Mouse (Mus musculus) cerebellum, adult 2 months (tissue): ENCODE data around the gene Lrp1. TPM values are rescaled to one million over a fixed set of nuclear protein-coding genes. Genes with fewer than 3 reads are reported as not detected.

ENCODE experiments used
- DNase-seq, 2 experiments: peaks; one replicate each; pipeline ENCODE4 v3.0.0; 2021
- H3K27ac ChIP-seq: fragments of 200-500 bp; 2 replicates; pipeline ENCODE4 v1.5.1; 2012; ENCODE audit warnings: low read length, control low read depth, inconsistent platforms; ENCODE audit not compliant: insufficient read depth
- H3K27me3 ChIP-seq: fragments of 200-500 bp; 2 replicates; pipeline ENCODE4 v1.6.1; 2012; ENCODE audit warnings: inconsistent platforms, mild to moderate bottlenecking, low read length, moderate library complexity; ENCODE audit not compliant: control insufficient read depth, insufficient read depth
- H3K4me1 ChIP-seq: fragments of 200-500 bp; 2 replicates; pipeline ENCODE4 v1.6.1; 2011; ENCODE audit warnings: low read length; ENCODE audit not compliant: control insufficient read depth, insufficient read depth
- H3K4me3 ChIP-seq: fragments of 200-500 bp; replicated peaks from 2 replicates; pipeline ENCODE3; 2011; ENCODE audit warnings: mild to moderate bottlenecking, low read depth, low read length, control low read depth; ENCODE audit not compliant: insufficient read depth
- CTCF ChIP-seq: fragments of 200-500 bp; IDR thresholded peaks from 2 replicates; pipeline ENCODE4 v1.5.1; 2011; ENCODE audit warnings: low read depth, mild to moderate bottlenecking, control low read depth, low read length, moderate library complexity, borderline replicate concordance; ENCODE audit not compliant: insufficient read depth
- POLR2A ChIP-seq: fragments of 200-500 bp; IDR thresholded peaks from 2 replicates; pipeline ENCODE4 v1.6.1; 2011; ENCODE audit warnings: low read length, control low read depth, borderline replicate concordance; ENCODE audit not compliant: insufficient read depth
- WGBS: fragments of 180-500 bp; shearing (Covaris S2); methylation state at CpG from one replicate; pipeline ENCODE4 v1.1.7; 2018; 5-methylcytosine and 5-hydroxymethylcytosine counted together
- polyA plus RNA-seq: library from polyadenylated mRNA; depleted of rRNA; stranded (reverse); fragments of >200 nt; gene quantifications from 2 replicates; pipeline ENCODE4 v1.2.3, GENCODE M21; 2012

The Lrp1 gene
- polyA plus RNA-seq, 1 experiment = 366 TPM

DNA sequence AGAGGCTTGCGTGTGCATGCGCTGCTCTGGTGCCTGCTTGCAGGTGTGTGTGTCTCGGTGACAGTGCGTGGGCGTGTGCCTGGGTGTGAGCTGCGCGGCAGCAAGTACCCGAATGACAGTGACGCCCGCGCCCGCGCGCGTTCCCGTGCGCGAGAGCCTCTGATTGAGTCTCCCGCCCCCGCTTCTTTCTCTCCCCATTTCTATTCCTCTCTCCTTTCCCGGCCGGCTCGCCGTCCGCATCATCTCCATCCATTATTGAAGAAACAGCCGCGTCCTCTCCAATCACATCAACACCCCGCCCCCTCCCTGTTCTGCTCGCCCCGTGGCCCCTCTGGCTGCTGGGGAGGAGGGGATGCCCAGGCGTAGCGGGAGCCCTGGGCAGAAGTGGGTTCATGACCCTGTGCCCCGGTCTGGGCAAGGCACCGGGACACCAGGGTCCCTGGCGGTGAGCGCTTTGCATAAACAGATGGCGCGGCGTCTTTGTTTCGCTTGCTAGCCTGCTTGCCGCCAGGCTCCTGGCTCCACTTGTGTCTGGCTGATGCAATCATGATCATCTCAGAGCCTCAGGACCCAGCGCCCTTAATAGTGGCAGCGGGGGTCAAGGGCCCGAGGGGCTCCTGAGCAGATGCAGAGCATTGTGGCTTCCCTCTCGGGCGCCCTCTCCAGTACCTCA is 109.2 kb downstream of the Lrp1 start:
- under 1% methylated on average over 45 of the region's 46 CpGs for WGBS
- Histone ChIP-seq H3K4me1 (peaks cover 38% of the 10 kb centered on the region), H3K4me3 (peak overlapping the region; percentile 67), H3K27ac (peak overlapping the region; percentile 98), H3K27me3 (no peaks in the 10 kb centered on the region)
- DNase-seq = peak; percentile 89 to 92
- 0 out of 2 replicates have a peak, but pooled peaks have one; percentile 11 for TF ChIP-seq CTCF
- TF ChIP-seq POLR2A = peak; percentile 72

DNA sequence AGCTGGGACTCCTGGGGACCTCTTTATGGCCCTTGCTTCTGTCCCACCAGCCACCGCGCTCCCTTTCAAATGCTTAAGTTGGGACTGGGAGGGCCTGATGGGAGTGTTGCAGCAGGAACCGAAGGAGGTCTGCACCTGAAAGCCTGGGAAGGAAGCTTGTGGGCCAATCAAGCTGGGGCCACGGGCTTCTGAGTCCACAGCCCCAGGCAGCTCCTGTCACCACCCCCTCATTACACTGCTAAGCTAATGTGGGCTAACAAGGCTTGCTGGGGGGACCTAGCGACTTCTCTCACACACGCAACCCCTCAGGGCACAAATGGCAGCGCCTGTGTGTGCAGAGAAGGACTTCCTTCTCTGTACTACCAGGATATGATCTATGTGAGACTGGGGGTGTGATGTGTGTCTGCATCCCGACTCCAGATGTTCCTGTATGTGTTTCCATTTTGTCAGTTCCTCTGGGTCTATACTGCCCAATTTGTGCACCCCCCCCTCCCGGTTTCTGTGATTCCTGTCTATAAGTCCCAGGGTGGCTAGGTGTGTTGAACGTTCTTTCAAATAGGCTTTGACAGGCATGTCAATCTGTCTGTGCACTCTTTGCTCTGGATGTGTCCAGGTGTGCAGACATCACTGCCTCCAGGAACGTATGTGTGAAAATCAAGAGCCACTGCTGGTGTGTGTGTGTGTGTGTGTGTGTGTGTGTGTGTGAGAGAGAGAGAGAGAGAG is 109.9 kb downstream of the Lrp1 start:
- DNase-seq = peak; percentile 38 to 61
- H3K27me3 ChIP-seq = no peaks in the 10 kb centered on the region
- H3K27ac ChIP-seq = peak overlapping the region; percentile 98
- TF ChIP-seq CTCF = no peak
- TF ChIP-seq POLR2A = no peak
- H3K4me3 ChIP-seq = peak overlapping the region; percentile 67
- WGBS = 29% methylated on average over 11 of the region's 11 CpGs
- H3K4me1 ChIP-seq = peaks cover 38% of the 10 kb centered on the region

DNA sequence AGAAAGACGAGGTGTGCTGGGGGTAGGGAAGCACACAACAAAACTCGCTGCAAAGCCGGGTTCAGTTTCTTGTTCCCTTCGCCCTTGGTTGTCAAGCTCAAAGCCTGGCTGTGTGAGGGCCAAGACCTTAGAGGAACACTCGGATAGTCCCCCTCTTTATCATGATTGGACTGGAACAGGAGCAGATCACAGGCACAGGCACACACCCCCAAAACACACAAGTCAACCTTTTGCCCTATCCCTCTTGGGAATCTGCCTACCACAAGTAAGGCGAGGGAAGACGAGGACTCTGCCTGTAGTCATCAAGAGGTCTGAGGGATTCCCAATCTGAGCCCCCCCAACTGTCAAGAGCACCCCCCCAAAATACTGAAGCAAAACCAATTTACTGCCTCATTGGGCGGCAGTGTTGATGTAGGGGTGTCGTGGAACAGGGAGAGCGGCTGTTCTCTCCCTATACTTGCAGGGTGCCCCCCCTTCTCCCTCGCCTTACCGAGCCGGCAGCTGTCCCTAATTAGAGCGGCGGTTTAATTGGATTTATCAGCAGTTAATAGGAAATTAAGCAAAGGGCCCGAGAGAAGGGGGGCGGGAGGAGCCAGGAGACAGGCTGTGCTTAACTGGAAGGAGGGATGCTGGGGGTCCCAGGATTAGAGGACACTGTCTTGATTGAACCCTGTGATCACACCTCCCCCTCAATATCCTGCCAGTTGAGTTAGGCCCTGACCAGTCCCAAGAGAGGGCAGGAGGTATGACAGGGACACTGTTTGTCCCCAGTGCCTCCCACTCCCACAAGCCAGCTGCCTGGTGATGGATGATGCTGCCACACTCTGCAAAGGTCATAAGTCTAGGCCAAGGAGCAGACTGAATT is 110.9 kb downstream of the Lrp1 start:
- H3K4me3 ChIP-seq = peak overlapping the region; percentile 44
- 8% methylated on average over 17 of the region's 17 CpGs for WGBS
- TF ChIP-seq POLR2A = peak; percentile 40; the same call in 1 of the 2 replicates
- TF ChIP-seq CTCF = no peak
- peaks cover 38% of the 10 kb centered on the region for H3K4me1 ChIP-seq
- H3K27ac ChIP-seq = peak overlapping the region; percentile 98
- no peaks in the 10 kb centered on the region for H3K27me3 ChIP-seq
- DNase-seq = peak; percentile 60 to 62

DNA sequence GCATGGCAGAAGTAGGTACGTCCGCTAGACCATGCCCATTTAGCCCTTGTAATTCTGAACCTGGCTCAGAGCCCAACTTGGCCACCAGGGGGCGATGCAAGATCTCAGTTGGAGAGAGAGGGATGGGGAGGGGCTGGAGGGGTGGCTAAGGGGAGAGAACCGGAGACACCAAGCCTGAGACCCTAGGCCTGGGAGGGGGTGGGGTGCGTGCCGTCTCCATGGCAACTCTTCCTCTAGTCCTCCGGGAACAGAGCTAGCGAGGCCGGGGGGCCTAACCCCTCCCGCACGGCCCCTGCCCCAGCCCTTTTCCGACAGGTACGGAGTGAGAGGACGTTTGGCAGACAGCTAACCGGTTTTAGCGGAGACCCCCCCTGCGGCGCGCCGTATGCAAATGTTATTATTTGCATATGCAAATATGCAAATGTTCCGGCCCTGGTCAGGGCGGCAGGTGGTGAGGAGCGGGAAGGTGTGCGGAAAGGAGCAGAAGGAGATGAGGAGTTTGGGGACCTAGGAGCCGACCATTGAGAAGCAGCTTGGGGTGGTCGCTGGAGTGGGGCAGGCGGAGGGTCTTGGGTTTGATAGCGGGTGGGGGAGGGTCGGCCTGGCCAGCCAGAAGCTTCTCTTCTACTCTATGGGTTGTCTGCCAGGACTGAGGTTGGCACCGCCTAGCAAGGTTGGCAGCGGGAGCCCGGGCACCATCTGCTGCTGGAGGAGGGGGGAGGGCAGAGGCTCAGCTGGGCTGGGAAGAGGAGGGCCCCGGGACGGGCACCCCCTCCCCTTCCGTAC is 111.7 kb downstream of the Lrp1 start:
- WGBS = under 1% methylated on average over 35 of the region's 35 CpGs
- Histone ChIP-seq H3K4me3 (peak overlapping the region; percentile 72), H3K27ac (peak overlapping the region; percentile 98), H3K4me1 (peaks cover 38% of the 10 kb centered on the region), H3K27me3 (no peaks in the 10 kb centered on the region)
- TF ChIP-seq CTCF = peak; percentile 76
- no peak for TF ChIP-seq POLR2A
- peak; percentile 96 to 97 for DNase-seq

DNA sequence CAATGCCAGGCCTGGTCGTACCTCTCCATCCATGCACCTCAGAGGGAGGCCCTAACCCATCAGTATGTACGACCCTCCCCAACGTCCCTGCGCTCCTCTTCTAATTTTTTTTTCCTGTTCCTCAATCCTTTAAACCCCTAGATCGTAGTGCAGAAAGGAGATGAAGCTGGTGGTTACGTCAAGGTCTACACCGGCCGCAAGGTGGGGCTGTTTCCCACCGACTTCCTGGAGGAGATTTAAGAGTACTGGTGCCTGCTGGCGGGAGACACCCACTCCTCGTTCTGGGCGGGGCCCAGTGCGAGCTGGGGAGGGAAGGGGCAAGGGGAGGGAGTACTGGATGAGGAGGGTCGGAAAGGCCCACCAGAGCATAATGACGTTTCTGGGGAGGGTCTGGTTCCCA is 112.7 kb downstream of the Lrp1 start:
- Histone ChIP-seq H3K27me3 (no peaks in the 10 kb centered on the region), H3K27ac (no peak overlapping the region), H3K4me3 (no peak overlapping the region), H3K4me1 (peaks cover 35% of the 10 kb centered on the region)
- WGBS = 9% methylated on average over 15 of the region's 15 CpGs
- peak; percentile 78 to 84 for DNase-seq
- TF ChIP-seq POLR2A (no peak), CTCF (peak; percentile 75)

DNA sequence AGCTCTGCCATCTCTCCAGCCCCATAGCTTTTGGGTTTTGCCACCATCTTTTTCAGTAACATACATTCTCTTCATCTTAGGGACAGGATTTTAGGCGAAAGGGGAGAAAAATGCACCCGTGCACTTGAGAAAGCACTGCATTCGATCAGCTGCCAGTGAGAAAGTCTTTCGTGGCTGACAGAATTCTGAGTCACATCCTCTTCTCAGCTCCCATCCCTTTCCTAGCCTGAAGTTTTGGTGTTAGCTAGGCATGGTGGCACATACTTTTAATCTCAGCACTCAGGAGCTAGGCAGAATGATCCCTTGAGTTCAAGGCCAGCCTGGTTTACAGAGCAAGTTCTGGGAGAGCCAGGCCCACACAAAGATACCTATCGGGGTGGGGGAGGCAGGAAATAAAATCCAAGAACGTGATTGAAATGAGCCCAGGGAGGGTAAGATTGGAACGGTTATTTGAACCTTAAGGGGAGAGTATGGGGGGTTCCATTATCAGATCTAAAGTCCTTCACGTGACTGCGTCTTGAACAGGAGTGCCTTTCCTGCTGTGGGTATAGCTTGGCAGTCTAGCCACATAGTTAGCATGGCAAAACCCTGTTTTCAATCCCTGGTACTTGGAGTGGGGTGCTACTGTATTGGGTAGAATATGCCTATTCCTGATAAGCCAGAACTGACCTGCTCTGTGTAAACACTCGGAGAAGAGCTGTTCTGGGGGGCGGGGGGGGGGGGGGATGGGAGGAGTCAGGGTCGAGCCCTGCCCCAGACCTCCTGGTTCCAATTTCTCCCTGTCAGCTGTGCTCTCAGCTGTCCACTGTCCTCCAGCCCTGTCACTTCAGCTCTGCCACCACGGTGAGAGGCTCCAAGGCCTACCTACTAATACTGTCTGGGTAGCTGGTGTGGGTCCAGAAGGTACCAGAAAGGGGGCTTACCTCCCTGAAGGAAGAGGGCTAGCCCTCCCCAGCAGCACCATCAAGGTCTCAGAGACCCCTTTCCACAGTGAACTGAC is 119.8 kb downstream of the Lrp1 start, which contains the start of gene Stac3:
TSS of gene Stac3 (plus strand) at position 793 of the 1,000 bp plus-strand sequence.
- Histone ChIP-seq H3K27me3 (no peaks in the 10 kb centered on the region), H3K4me1 (peaks cover 7% of the 10 kb centered on the region), H3K4me3 (no peak within 1 kb of the TSS), H3K27ac (no peak within 1 kb of the TSS)
- WGBS = 77% methylated on average over 13 of the region's 13 CpGs
- DNase-seq = no peak
- TF ChIP-seq POLR2A = no peak
- no peak for TF ChIP-seq CTCF
